Mouse (Mus musculus) MEL (cell line): ENCODE data around the gene Abi3.

Experiments used
- CTCF ChIP-seq, 3 experiments: IDR thresholded peaks in 2 of 3; conservative IDR thresholded peaks in 1 of 3; 2 replicates each; pipeline ENCODE4 v1.5.1; 2011 to 2012; ENCODE audit warnings: low read length in 3 of 3, low read depth in 2 of 3, mild to moderate bottlenecking in 2 of 3, improper control_type of control experiment in 1 of 3, inconsistent platforms in 1 of 3, mixed read lengths in 1 of 3, moderate library complexity in 1 of 3; ENCODE audit not compliant: control insufficient read depth in 1 of 3, insufficient read depth in 1 of 3, poor library complexity in 1 of 3, severe bottlenecking in 1 of 3
- EP300 ChIP-seq, 2 experiments: IDR thresholded peaks; 2 replicates each; pipeline ENCODE4 v1.6.1; 2011; ENCODE audit warnings: improper control_type of control experiment in 2 of 2, low read length in 2 of 2, low read depth in 1 of 2, mild to moderate bottlenecking in 1 of 2

DNA sequence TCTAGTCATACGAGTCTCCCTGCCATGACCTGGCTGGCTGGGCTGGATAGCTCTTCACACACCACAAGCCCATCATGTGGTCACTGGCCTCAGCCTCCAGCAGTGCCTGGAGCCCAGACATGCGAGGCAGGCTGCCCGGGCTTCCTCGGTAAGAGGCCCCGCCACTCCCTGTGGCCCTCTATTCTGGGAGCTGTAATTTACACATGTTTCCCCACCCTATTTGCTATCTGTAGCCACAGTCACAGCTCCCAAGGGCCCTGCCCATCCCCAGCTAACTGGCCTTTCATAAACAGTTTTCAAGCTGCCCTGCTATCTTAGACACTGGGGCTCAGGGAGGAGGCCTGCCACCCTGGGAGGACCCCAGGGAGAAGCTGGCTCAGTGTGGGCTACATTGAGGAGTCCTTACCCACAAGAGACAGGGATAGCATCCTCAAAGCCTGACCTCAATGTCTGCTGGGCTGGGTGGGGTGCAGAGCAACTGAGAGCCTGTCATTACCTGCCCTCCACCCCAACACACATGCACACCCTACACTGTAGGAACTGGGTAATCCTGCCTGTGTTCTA, 33.7 kb downstream of the Abi3 start:
- TF ChIP-seq EP300 (IDR thresholded peaks at IDR 0.05; ENCODE audit: low read depth in 1 of 2, low read length in 2 of 2) (peak in 1 of 2 experiments; percentile 78; a peak in 1 of 4 replicates), CTCF (IDR thresholded peaks at IDR 0.05 in 2 of 3, conservative IDR thresholded peaks at IDR 0.05 in 1 of 3; ENCODE audit: control insufficient read depth in 1 of 3, insufficient read depth in 1 of 3, low read depth in 2 of 3, low read length in 3 of 3, poor library complexity in 1 of 3, severe bottlenecking in 1 of 3) (no peak)
